Mouse (Mus musculus): Measurements from ENCODE around the gene Kif13a.

Gene Kif13a

DNA sequence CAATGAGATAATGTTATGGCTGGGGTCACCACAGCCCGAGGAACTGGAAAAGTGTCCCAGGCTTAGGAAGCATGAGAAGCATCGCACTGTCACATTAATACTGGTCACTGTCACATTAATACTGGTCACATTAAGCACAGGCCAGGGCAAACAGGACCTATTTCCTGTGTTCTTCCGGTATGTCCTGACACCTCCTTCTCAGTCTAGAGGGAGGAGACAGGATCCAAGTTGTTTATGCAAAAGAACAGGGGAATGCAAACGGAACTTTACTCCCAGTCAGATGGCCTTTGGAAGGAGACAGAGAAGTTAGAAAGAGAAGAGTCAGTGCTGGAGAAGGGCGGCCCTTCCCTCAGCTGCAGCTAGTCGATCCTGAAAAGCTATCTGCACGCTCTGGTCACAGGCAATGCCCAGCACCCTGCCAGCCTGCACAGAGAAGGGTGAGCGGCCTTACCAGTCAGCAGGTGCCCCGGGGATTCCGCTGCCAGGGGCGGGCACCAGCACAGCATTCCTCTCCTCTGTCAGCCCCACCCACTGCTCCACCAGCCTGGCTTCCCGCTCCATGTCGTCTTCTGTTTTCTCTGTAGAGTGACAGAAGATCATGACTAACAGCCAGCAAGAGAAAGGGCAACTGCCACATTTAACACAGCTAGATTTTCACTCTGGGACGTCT is 152.9 kb downstream of the Kif13a start:
- no peak for DNase-seq (ENCODE audit: low read depth)

GRCm38 (mm10) chr13:46774998-46775397 is 154.7 kb downstream of the Kif13a start:
- DNase-seq (ENCODE audit: low read depth) = no peak

DNA sequence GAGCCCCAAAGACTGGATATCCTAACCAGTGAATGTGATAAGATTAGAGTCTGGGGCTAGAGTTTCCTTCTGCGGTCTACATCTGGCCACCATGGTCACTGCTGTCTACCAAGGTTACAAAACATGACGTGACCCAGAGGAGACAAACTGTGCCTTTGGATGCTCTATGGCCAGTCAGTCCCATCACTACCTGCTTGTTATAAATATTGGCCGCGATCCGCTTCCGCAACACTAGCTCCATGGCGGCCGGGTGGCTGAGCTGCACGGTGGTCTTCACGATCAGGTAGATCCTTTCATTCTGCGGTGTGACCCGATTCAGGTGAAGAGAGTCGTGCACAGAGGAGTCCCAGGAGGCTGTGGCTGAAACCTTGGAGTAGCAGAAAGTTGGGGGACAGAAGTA is 157.1 kb downstream of the Kif13a start:
- DNase-seq (ENCODE audit: low read depth) = no peak

DNA sequence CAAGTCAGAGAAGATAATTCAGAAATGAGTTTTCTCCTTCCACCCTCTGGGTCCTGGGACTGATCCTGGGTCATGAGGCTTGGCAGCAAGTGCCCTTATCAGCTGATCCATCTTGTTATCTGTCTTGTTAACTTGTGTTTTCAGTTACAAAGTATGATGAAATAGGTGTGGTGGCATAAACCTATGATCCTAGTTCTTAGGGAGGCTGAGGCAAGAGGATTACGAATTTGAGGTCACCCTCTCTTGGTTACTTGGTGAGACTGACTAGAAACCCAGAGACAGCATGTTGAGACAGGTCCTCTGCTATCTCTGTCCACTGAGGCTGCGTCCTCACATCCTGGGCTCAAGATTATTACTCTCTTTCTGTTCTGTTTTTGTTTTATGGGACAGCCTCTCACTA is 164.3 kb downstream of the Kif13a start:
- no peak for DNase-seq (ENCODE audit: low read depth)

- no peak for DNase-seq (ENCODE audit: low read depth)
Measured at GRCm38 (mm10) chr13:46763210-46763609, 166.5 kb downstream of the Kif13a start.

- no peak for DNase-seq (ENCODE audit: low read depth)
Measured at GRCm38 (mm10) chr13:46760921-46761320, 168.7 kb downstream of the Kif13a start.

DNA sequence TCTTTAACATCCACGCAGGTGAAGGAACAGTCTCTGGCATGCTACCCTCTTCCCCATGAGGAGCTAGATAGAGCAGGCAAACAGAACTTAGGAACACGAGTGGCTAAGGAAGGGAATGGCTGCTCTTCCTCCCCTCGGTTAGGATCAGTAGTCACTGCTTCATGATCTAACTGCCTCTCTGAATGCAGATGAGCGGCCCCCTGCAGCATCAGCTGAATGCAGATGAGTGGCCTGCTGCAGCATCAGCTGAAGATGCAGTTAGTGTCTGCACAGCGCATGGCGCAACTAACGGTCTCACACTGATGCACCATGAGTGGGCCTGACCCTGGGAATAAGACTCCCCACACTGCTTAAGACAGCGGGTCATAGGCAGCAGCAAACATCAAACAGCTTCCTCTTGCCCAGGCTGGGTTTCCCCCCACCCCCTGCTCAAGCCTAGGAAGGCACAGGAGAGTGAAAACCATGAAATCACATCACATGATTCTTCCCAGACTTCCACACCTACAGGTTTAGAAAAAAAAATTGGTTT is 170.3 kb downstream of the Kif13a start:
- DNase-seq (ENCODE audit: low read depth) = no peak

GRCm38 (mm10) chr13:46758627-46759026 is 171.0 kb downstream of the Kif13a start:
- DNase-seq (ENCODE audit: low read depth) = no peak

DNA sequence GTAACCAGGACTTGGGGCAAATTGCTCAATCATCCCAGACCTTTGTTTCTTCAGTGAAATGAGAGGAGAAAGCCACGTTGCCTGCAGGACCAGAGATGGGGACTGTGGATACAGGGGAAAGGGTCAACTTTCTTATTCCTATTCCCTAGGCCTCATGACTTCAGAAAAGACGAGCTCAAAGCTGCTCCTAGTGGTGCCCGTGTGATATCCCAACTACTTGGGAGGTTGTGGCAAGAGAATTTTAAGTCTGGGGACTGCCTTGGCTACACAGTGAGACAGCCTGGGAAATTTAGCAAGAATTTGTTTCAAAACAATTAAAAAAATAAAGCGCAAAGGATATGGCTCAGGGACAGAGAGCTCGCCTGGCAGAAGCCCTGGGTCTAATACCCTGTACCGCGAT is 171.7 kb downstream of the Kif13a start:
- no peak for DNase-seq (ENCODE audit: low read depth)

DNA sequence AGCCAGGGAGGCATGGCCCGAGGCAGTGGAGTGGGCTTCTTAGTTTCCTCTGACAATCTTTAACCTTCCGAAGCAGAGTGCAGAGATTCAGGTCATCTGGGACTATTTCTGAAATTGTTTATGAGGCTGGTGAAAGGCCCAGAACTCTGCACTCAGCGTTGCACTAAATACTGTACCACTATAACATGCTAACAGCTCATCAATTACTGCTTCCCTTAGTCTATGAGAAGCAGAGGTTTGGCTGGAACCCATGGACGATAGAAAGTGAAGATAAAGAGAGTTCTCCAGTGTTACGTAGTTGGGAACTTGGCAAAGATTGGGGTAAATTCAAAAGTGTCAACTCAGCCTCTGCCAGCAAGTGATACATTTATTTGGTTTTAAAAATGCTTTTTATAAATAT is 176.4 kb downstream of the Kif13a start:
- no peak for DNase-seq (ENCODE audit: low read depth)

DNA sequence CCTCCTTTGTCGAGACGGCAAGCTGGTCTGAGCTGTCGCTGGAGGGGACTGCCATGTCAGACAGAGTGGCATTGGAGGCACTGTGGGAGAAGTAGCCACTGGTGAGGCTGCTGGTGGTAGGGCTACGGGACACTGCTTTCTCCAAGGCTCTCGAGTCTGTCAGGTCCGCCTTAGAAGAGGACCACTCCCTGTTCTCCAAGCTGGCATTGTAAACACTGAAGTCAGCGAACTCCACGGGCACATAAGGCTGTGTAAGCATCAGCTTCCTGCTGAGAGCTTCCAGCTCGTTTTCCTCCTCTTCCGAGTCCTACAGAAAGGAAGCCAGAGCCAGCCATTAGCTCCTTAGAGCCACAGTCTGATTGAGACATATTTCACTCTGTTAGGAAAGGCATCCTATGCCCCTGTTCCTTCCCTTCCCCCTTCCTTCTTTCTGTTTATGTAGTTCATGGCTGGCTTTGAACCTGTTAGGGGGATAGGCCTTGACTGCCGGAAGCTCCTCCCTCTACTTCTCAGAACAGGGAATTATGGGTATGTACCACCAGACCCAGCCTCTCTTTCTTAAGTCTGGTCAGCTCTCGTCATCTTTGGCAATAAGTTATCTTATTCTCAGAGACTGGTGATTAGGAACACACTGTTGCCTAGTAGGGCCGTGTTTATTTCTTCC is 177.0 kb downstream of the Kif13a start:
- DNase-seq (ENCODE audit: low read depth) = no peak

GRCm38 (mm10) chr13:46748138-46748873 is 181.4 kb downstream of the Kif13a start:
- DNase-seq (ENCODE audit: low read depth) = no peak

DNA sequence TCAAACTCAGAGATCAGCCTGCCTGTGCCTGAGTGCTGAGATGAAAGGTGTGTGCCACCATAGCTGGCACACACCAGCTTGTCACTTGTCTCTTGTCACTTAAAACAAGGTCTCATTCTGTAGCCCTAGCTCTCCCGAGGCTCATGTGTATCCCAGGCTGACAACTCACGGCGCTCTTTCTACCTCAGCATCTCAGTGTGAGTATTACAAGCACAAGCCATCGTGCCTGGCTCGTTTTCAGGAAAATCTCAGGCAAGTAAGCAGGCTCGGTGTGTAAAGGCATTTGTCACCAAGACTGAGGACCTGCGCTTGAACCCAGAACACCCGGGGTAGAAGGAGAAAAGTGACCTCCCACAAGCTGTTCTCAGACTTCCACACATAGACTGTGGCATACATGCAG is 185.8 kb downstream of the Kif13a start:
- DNase-seq (ENCODE audit: low read depth) = no peak

- no peak for DNase-seq (ENCODE audit: low read depth)
Measured at GRCm38 (mm10) chr13:46742367-46742766, 187.3 kb downstream of the Kif13a start.

- no peak for DNase-seq (ENCODE audit: low read depth)
Measured at GRCm38 (mm10) chr13:46739426-46739825, 190.2 kb downstream of the Kif13a start.

DNA sequence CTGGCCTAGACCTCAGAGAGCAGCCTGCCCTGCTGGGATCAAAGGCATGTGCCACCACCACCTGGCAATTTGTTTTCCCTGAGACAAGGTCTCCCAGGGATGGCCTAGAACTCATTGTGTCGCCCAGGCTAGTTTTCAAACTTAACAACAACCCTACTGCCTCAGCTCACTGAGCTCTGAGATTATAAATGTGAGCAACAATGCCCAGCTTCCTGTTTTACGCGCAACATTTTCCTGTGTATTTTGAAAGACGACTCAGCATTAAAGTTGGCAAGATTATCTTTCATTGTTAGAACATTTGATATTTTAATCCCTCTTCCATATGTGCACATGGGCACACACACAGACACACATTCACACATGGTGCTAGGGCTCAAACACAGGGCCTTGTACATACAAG is 192.2 kb downstream of the Kif13a start:
- DNase-seq (ENCODE audit: low read depth) = no peak

- DNase-seq (ENCODE audit: low read depth) = peak; percentile 37
Measured at GRCm38 (mm10) chr13:46736479-46736865, 193.2 kb downstream of the Kif13a start.

DNA sequence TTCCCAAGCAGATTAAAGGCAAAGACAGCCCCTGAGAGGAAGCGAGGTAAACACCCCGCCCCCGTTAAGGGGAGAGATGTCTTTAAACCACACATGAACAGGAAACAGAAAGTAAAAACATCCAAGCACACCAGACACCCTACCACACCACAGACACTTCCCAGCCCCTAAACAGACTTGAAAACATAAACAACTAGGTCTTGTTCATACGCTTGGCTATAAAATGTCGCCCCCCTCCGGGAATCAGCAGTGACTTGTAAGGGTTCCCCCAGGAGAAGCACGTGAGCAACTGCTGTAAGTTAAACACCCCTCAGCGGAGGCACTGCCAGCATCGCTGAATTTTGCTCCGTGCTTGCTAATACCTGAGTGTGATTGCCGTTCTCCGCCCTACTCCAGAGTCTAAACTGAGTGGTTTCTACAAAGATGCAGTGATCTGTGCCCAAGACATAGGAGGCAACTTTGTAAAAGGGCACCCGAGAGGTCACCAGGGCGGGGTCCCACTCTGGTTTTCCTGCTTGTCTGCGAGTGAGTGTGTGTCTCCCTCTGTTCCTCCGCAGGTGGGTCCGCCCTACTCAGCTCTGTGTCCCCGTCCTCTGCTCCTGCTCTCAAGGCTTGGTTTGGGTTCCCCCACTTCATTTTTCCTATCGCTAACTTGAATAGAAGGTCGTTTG is 193.7 kb downstream of the Kif13a start:
- peak; percentile 70 for DNase-seq (ENCODE audit: low read depth)

GRCm38 (mm10) chr13:46735219-46735807 is 194.4 kb downstream of the Kif13a start:
- DNase-seq (ENCODE audit: low read depth) = no peak

DNA sequence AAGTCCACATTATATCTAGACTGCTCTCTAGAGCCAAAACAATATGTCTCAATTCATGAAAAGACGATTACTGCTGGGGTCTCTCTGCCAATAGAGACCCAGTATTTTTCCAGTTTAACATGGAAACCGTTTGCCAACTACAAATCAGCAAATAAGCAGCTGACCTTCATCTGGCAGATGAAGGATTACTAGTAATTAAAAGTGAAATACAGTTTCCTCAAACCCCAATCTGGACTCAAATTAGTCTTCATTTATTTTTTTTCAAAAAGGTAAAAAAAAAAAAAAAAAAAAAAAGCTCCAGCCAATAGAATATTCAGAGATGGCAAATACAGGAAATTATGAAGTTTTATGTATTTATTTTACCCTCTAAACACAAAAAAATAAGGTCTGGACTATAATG is 199.7 kb downstream of the Kif13a start:
- no peak for DNase-seq (ENCODE audit: low read depth)

GRCm38 (mm10) chr13:46728411-46728810 is 201.3 kb downstream of the Kif13a start:
- DNase-seq (ENCODE audit: low read depth) = no peak

DNA sequence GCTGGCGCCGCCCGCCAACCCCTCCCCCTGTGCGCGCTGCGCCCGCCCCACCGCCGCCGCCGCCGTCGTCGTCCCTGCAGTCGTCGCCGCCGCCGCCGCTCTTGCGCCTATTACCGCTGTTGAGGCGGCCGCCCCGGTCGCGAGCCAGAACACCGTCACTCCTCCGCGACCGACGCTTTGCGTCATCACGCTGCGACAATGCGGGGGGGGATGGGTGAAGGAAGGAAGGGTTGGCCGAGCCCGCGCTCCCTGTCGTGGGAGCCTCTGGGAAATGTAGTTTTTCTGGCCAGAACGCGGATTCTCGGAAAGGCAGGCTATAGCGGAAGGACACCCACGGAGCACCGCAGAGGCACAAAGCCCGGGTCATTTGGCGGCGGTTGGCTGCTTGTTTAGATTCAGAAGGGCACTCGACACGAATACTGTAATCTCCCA is 201.8 kb downstream of the Kif13a start, which contains the start of gene Nup153:
Gene Nup153 (minus strand): TSS at position 104 of the 432 bp plus-strand sequence.
- DNase-seq (ENCODE audit: low read depth) = peak; percentile 98

Measured in NIH3T3 (cell line).